Mouse (Mus musculus): ENCODE measurements at regions not wholly inside any gene's neighbourhood (a gene's known extent, or its start where the extent isn't known, plus 50 kb on each side); places are given as distances from the start of the nearest gene placed in this dataset.

DNA sequence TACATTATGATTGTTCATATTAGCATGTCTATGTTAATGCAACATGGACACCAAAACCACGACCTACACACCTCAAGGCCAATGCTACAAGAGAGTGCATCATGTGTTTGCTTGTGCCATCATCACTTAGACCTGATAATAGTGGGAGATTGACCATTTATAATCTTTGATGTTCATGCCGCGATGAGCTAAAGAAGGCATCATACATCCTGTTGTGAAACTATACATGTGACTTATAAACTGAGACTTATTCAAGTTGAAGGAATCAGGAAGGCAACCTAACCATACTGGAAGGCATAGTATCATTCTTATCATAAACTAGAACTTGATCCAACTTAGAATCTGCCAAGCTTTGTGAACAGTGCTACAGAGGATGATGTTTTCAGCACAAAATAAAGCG is 159.0 kb upstream of the Tusc1 start:
- no peak overlapping the region for H3K27ac ChIP-seq (replicated peaks)
- H3K9me3 ChIP-seq (ENCODE audit: control insufficient read depth, low read length), result no peaks in the 10 kb centered on the region
- ATAC-seq (ENCODE audit: low FRiP score, low TSS enrichment) (no peak), DNase-seq (ENCODE audit: low spot score) (no peak)
- no peak overlapping the region for H3K4me2 ChIP-seq (replicated peaks; ENCODE audit: low read depth)
- no peaks in the 10 kb centered on the region for H3K36me3 ChIP-seq (ENCODE audit: control insufficient read depth, insufficient read depth, low read length)
- TF ChIP-seq CTCF (IDR thresholded peaks at IDR 0.05; ENCODE audit: low read depth) (no peak), EP300 (optimal IDR thresholded peaks at IDR 0.05) (no peak)
- no peaks in the 10 kb centered on the region for H3K4me1 ChIP-seq (replicated peaks; ENCODE audit: control insufficient read depth, insufficient read depth)
- no peaks in the 10 kb centered on the region for H3K27me3 ChIP-seq (ENCODE audit: control insufficient read depth, insufficient read depth, low read length)
- no peak overlapping the region for H3K9ac ChIP-seq (ENCODE audit: low read length)
- H3K4me3 ChIP-seq (ENCODE audit: low read depth, low read length), result no peak overlapping the region
- whole genome bisulfite sequencing, result 84% methylated on average over 4 of the region's 4 CpGs

DNA sequence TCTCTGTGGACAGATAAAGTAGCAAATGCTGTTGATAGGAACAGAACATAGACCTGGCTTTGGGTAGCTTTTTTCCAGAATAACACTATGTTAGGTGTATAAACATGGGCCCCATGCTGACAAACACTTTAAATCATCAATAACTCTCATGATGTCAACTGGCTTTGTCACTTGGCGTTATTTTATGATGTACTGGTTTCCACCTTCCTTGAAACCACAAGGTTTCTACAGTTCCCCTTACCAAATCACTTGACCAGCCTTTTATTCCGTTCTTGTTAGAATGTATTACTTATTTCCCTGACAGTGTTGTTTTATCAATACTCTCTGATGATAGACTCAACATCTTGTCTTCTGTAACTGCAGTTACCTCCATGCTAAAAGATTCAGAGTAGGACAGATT is 158.6 kb upstream of the Tusc1 start:
- Histone ChIP-seq H3K27ac (replicated peaks) (no peak overlapping the region), H3K27me3 (ENCODE audit: control insufficient read depth, insufficient read depth, low read length) (no peaks in the 10 kb centered on the region), H3K36me3 (ENCODE audit: control insufficient read depth, insufficient read depth, low read length) (no peaks in the 10 kb centered on the region), H3K4me3 (ENCODE audit: low read depth, low read length) (no peak overlapping the region), H3K9me3 (ENCODE audit: control insufficient read depth, low read length) (no peaks in the 10 kb centered on the region), H3K4me1 (replicated peaks; ENCODE audit: control insufficient read depth, insufficient read depth) (no peaks in the 10 kb centered on the region), H3K9ac (ENCODE audit: low read length) (no peak overlapping the region), H3K4me2 (replicated peaks; ENCODE audit: low read depth) (no peak overlapping the region)
- DNase-seq (ENCODE audit: low spot score) (no peak), ATAC-seq (ENCODE audit: low FRiP score, low TSS enrichment) (no peak)
- no peak for TF ChIP-seq EP300 (optimal IDR thresholded peaks at IDR 0.05)
- TF ChIP-seq CTCF (IDR thresholded peaks at IDR 0.05; ENCODE audit: low read depth), result no peak
- WGBS, result 67% methylated on average over 2 of the region's 2 CpGs

- TF ChIP-seq CTCF (IDR thresholded peaks at IDR 0.05; ENCODE audit: low read depth) (no peak), EP300 (optimal IDR thresholded peaks at IDR 0.05) (no peak)
- Histone ChIP-seq H3K36me3 (ENCODE audit: control insufficient read depth, insufficient read depth, low read length) (no peaks in the 10 kb centered on the region), H3K4me3 (ENCODE audit: low read depth, low read length) (no peak overlapping the region), H3K4me1 (replicated peaks; ENCODE audit: control insufficient read depth, insufficient read depth) (no peaks in the 10 kb centered on the region), H3K27ac (replicated peaks) (no peak overlapping the region), H3K9me3 (ENCODE audit: control insufficient read depth, low read length) (no peaks in the 10 kb centered on the region), H3K27me3 (ENCODE audit: control insufficient read depth, insufficient read depth, low read length) (no peaks in the 10 kb centered on the region), H3K4me2 (replicated peaks; ENCODE audit: low read depth) (no peak overlapping the region), H3K9ac (ENCODE audit: low read length) (no peak overlapping the region)
- ATAC-seq (ENCODE audit: low FRiP score, low TSS enrichment) (no peak), DNase-seq (ENCODE audit: low spot score) (no peak)
Observed at GRCm38 (mm10) chr4:93493326-93493725, 158.0 kb upstream of the Tusc1 start.

- no peak for TF ChIP-seq EP300 (optimal IDR thresholded peaks at IDR 0.05)
- ATAC-seq (ENCODE audit: low FRiP score, low TSS enrichment) (no peak), DNase-seq (ENCODE audit: low spot score) (no peak)
- WGBS, result 83% methylated on average over 1 of the region's 1 CpGs
- no peak overlapping the region for H3K27ac ChIP-seq (replicated peaks)
- H3K9ac ChIP-seq (ENCODE audit: low read length), result no peak overlapping the region
- no peaks in the 10 kb centered on the region for H3K27me3 ChIP-seq (ENCODE audit: control insufficient read depth, insufficient read depth, low read length)
- no peaks in the 10 kb centered on the region for H3K9me3 ChIP-seq (ENCODE audit: control insufficient read depth, low read length)
- no peaks in the 10 kb centered on the region for H3K4me1 ChIP-seq (replicated peaks; ENCODE audit: control insufficient read depth, insufficient read depth)
- H3K4me2 ChIP-seq (replicated peaks; ENCODE audit: low read depth), result no peak overlapping the region
- H3K4me3 ChIP-seq (ENCODE audit: low read depth, low read length), result no peak overlapping the region
- no peaks in the 10 kb centered on the region for H3K36me3 ChIP-seq (ENCODE audit: control insufficient read depth, insufficient read depth, low read length)
Observed at GRCm38 (mm10) chr4:93488570-93488969, 153.3 kb upstream of the Tusc1 start.

DNA sequence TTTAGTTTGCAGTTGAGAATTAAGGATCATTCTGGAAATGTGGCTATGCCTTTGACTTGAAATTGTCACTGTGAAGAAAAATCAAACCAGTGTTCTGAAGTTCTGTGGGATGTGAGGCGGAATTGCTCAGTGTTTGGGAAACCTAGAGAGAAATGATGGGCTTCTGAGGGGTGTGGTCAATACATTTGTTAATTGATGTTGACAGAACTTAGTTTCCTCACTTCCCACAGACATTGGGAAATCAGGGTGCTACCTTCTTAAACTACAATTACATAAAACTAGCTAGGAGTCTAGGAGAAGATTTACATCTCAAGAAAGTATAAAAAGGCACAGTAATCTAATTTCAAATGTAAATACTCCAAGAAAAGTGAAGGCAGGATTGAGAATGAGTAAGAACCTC is 151.1 kb upstream of the Tusc1 start:
- Histone ChIP-seq H3K9me3 (ENCODE audit: control insufficient read depth, low read length) (no peaks in the 10 kb centered on the region), H3K27ac (replicated peaks) (no peak overlapping the region), H3K36me3 (ENCODE audit: control insufficient read depth, insufficient read depth, low read length) (no peaks in the 10 kb centered on the region), H3K9ac (ENCODE audit: low read length) (no peak overlapping the region), H3K4me3 (ENCODE audit: low read depth, low read length) (no peak overlapping the region), H3K4me2 (replicated peaks; ENCODE audit: low read depth) (no peak overlapping the region), H3K4me1 (replicated peaks; ENCODE audit: control insufficient read depth, insufficient read depth) (no peaks in the 10 kb centered on the region), H3K27me3 (ENCODE audit: control insufficient read depth, insufficient read depth, low read length) (no peaks in the 10 kb centered on the region)
- no peak for TF ChIP-seq EP300 (optimal IDR thresholded peaks at IDR 0.05)
- no peak for TF ChIP-seq CTCF (IDR thresholded peaks at IDR 0.05; ENCODE audit: low read depth)
- ATAC-seq (ENCODE audit: low FRiP score, low TSS enrichment) (no peak), DNase-seq (ENCODE audit: low spot score) (no peak)
- 72% methylated on average over 1 of the region's 1 CpGs for WGBS

DNA sequence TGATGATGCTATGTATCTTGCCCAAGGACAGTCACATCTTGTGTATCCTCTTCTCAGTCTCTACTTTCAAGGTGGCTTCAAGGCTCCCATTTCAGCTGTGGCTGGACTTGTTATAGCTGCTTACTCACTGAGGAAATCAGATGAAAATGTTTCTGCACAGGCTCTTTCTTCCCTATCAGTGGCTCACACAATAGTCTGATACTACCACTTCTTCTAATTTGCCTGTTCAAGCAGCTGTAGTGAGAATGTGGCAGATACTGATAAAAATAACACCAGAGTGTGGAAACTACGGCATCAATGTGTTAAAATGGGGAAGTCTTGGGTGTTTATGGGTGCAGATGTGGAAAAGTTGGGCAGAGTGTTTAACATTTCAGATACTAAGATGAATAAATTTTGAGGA is 145.9 kb upstream of the Tusc1 start:
- WGBS, result 80% methylated on average over 1 of the region's 1 CpGs

More for the DNA sequence above, 145.9 kb upstream of the Tusc1 start:
- Histone ChIP-seq H3K9me3 (ENCODE audit: control insufficient read depth, low read length) (no peaks in the 10 kb centered on the region), H3K27ac (replicated peaks) (no peak overlapping the region), H3K4me3 (ENCODE audit: low read depth, low read length) (no peak overlapping the region), H3K4me1 (replicated peaks; ENCODE audit: control insufficient read depth, insufficient read depth) (no peaks in the 10 kb centered on the region), H3K9ac (ENCODE audit: low read length) (no peak overlapping the region), H3K27me3 (ENCODE audit: control insufficient read depth, insufficient read depth, low read length) (no peaks in the 10 kb centered on the region), H3K36me3 (ENCODE audit: control insufficient read depth, insufficient read depth, low read length) (no peaks in the 10 kb centered on the region), H3K4me2 (replicated peaks; ENCODE audit: low read depth) (no peak overlapping the region)
- TF ChIP-seq CTCF (IDR thresholded peaks at IDR 0.05; ENCODE audit: low read depth), result no peak
- TF ChIP-seq EP300 (optimal IDR thresholded peaks at IDR 0.05), result no peak
- ATAC-seq (ENCODE audit: low FRiP score, low TSS enrichment), result no peak
- no peak for DNase-seq (ENCODE audit: low spot score)

Data from stomach, postnatal 0 days (tissue).